Mouse (Mus musculus) liver, adult 2 months (tissue): ENCODE measurements at regions not wholly inside any gene's neighbourhood (a gene's known extent, or its start where the extent isn't known, plus 50 kb on each side); places are given as distances from the start of the nearest gene placed in this dataset.
"Not testable (repeated sequence)": the region's sequence is repeated elsewhere in the genome, so short reads cannot be mapped to it uniquely, and the experiment has no call there.

Source experiments
- DNase-seq: peaks from one replicate; pipeline ENCODE4 v3.0.0-alpha.2; 2011; ENCODE audit warnings: low read depth, low spot score; ENCODE audit errors: extremely low read depth
- H3K27ac ChIP-seq: fragments of 200-500 bp; replicated peaks from 2 replicates; pipeline ENCODE4 v1.5.1; 2012; ENCODE audit warnings: low read depth, mild to moderate bottlenecking, control low read depth, inconsistent platforms, low read length; ENCODE audit not compliant: insufficient read depth
- H3K27me3 ChIP-seq: fragments of 200-500 bp; 2 replicates; pipeline ENCODE4 v1.6.1; 2012; ENCODE audit warnings: mild to moderate bottlenecking, moderate library complexity, low read length, inconsistent platforms; ENCODE audit not compliant: control insufficient read depth, insufficient read depth
- H3K36me3 ChIP-seq: fragments of 200-500 bp; 2 replicates; pipeline ENCODE4 v1.6.1; 2012; ENCODE audit warnings: low read length, inconsistent platforms; ENCODE audit not compliant: control insufficient read depth, insufficient read depth
- H3K4me1 ChIP-seq: fragments of 200-500 bp; 2 replicates; pipeline ENCODE4 v1.6.1; 2011; ENCODE audit warnings: low read length; ENCODE audit not compliant: control insufficient read depth, insufficient read depth
- H3K4me3 ChIP-seq: fragments of 200-500 bp; 2 replicates; pipeline ENCODE4 v1.5.1; 2011; ENCODE audit warnings: low read depth, mild to moderate bottlenecking, control low read depth, low read length, moderate library complexity; ENCODE audit not compliant: insufficient read depth
- H3K79me2 ChIP-seq: fragments of 200-500 bp; 2 replicates; pipeline ENCODE4 v1.6.1; 2012; ENCODE audit warnings: inconsistent platforms, mild to moderate bottlenecking, low read length, moderate library complexity; ENCODE audit not compliant: control insufficient read depth, insufficient read depth
- H3K9ac ChIP-seq: fragments of 200-500 bp; 2 replicates; pipeline ENCODE4 v1.6.1; 2012; ENCODE audit warnings: low read depth, mild to moderate bottlenecking, control low read depth, inconsistent platforms, low read length
- CTCF ChIP-seq: fragments of 200-500 bp; IDR thresholded peaks from 2 replicates; pipeline ENCODE4 v1.5.1; 2011; ENCODE audit warnings: low read depth, low read length, control low read depth
- POLR2A ChIP-seq: fragments of 200-500 bp; IDR thresholded peaks from 2 replicates; pipeline ENCODE4 v1.6.1; 2011; ENCODE audit warnings: low read length, control low read depth; ENCODE audit not compliant: insufficient read depth; ENCODE audit errors: extremely low read depth
- WGBS: fragments of 180-500 bp; shearing (Covaris S2); methylation state at CpG from one replicate; pipeline ENCODE4 v1.1.7; 2018; 5-methylcytosine and 5-hydroxymethylcytosine counted together

DNA sequence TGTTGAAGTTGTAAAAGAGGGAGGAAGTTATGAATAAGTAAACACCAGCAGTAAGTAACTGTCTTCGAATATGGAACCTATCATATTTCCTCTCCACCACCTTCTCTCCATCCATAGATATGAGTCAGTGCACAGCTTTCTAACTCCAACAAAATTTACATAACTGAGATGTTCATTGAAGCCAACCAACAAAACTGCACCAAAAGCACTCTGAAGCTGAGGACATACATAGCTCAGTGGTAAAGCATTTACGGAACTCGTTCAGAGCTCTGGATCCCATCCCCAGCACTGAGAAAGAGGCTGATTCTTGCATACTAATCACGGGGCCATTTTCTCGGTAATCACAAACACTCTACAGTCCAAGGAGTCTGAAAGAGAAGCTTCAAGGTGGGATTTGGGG, 273.1 kb downstream of the Dad1 start:
- no peak overlapping the region for H3K4me3 ChIP-seq
- no peaks in the 10 kb centered on the region for H3K4me1 ChIP-seq
- DNase-seq: no peak
- H3K27ac ChIP-seq: no peak overlapping the region
- H3K79me2 ChIP-seq: no peaks in the 10 kb centered on the region
- TF ChIP-seq POLR2A (no peak), CTCF (no peak)
- WGBS: 69% methylated on average over 5 of the region's 5 CpGs
- no peaks in the 10 kb centered on the region for H3K27me3 ChIP-seq
- no peak overlapping the region for H3K9ac ChIP-seq
- no peaks in the 10 kb centered on the region for H3K36me3 ChIP-seq

DNA sequence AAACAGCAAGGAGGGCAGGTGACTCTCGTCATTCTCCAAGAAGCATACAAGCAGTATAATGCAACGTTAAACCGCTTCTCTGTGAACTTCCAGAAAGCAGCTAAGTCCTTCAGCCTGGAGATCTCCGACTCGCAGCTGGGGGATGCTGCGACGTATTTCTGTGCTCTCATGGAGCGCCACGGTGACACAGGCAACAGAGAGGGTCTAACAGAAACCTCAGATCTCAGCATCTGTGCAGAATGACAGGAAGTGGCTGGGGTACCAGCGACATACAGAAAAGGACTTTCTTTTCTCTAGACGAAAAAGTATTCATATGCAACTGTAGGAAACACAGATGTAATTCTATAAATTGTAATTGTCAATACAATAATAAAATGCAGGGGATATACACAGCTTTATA, 292.5 kb downstream of the Dad1 start:
- H3K4me3 ChIP-seq, H3K27ac ChIP-seq, H3K36me3 ChIP-seq, DNase-seq, H3K27me3 ChIP-seq, H3K9ac ChIP-seq, H3K4me1 ChIP-seq, H3K79me2 ChIP-seq: not testable (repeated sequence)
- 72% methylated on average over 11 of the region's 11 CpGs for WGBS

DNA sequence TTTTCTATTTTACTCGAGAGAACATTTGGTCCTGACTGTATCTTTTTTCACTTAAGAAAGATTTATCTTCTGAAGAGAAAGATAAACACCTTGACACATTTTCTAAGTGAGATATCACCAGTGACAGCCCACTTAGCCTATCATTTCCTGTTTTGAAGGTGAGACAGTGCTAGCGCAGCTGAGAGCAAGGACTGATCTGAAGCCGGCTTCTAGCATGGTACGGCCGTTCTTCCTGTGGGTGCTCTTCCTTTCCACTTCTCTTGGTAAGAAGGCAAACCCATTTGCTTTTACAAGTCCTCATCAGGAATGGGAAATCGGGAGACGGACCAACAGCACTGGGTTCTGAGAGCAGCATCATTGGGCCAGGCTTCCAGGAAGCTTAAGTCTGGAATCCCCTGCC, 293.1 kb downstream of the Dad1 start:
- no peak for DNase-seq
- 70% methylated on average over 7 of the region's 7 CpGs for WGBS
- H3K27ac ChIP-seq: no peak overlapping the region

DNA sequence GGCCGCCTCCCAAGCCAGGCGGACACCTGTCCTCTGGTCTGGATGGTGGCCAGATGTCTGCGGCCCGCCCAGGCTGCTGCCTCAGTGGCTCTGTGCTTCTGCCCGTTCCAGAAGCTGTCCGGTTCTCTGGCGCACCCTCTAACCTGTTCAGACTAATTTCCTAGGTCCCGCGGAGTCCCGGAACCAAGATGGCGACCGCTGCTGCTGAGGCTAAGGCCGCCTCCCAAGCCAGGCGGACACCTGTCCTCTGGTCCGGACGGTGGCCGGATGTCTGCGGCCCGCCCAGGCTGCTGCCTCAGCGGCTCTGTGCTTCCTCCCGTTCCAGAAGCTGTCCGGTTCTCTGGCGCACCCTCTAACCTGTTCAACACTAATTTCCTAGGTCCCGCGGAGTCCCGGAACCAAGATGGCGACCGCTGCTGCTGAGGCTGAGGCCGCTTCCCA, 318.1 kb downstream of the Dad1 start:
- not testable (repeated sequence) for DNase-seq, H3K27me3 ChIP-seq, H3K9ac ChIP-seq, H3K4me3 ChIP-seq, H3K27ac ChIP-seq, H3K4me1 ChIP-seq, H3K36me3 ChIP-seq, H3K79me2 ChIP-seq
- 93% methylated on average over 29 of the region's 29 CpGs for WGBS

More for the DNA sequence above, 293.1 kb downstream of the Dad1 start:
- TF ChIP-seq POLR2A (no peak), CTCF (no peak)
- no peaks in the 10 kb centered on the region for H3K4me1 ChIP-seq
- H3K36me3 ChIP-seq: no peaks in the 10 kb centered on the region
- H3K27me3 ChIP-seq: no peaks in the 10 kb centered on the region
- H3K9ac ChIP-seq: no peak overlapping the region
- H3K79me2 ChIP-seq: no peaks in the 10 kb centered on the region
- H3K4me3 ChIP-seq: no peak overlapping the region

DNA sequence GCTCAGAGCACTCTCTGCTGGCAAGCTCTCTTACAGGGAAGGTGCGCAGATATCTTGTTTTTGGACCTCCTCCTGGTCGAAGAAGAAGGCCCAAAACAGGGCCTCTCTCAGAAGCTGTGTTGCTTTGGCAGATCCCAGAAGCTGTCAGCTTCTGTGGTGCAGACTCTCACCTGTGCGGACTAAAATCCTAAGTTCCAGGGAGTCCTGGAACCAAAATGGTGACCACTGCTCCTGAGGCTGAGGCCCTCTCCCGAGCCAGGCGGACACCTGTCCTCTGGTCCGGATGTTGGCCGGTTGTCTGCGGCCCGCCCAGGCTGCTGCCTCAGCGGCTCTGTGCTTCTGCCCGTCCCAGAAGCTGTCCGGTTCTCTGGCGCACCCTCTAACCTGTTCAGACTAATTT, 318.6 kb downstream of the Dad1 start:
- H3K4me3 ChIP-seq, DNase-seq, H3K27me3 ChIP-seq, H3K4me1 ChIP-seq, H3K9ac ChIP-seq, H3K79me2 ChIP-seq, H3K27ac ChIP-seq, H3K36me3 ChIP-seq: not testable (repeated sequence)
- 91% methylated on average over 11 of the region's 13 CpGs for WGBS

DNA sequence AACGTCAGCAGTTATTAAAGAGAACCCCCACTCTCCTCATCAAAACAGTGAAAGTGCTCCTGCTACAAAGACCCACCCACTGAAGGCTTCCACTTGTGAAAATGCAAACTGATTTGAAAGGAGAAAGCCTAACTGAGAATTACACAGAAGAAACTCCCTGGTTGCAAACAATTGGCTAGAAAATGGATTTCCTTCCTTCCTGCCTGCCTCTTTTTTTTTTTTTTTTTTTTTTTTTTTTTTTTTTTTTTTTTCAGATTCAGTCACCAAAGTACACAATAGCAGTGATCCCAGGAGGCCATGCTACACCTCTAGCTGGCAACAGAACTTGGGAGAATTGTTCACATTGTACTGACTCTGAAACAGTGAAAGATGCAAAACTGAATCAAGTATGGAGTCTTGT, 343.0 kb downstream of the Dad1 start:
- Histone ChIP-seq H3K4me3 (no peak overlapping the region), H3K27me3 (no peaks in the 10 kb centered on the region), H3K4me1 (no peaks in the 10 kb centered on the region), H3K79me2 (no peaks in the 10 kb centered on the region), H3K9ac (no peak overlapping the region), H3K27ac (no peak overlapping the region), H3K36me3 (no peaks in the 10 kb centered on the region)
- no peak for DNase-seq
- no peak for TF ChIP-seq CTCF
- no peak for TF ChIP-seq POLR2A
- WGBS: 66% methylated on average over 1 of the region's 1 CpGs

DNA sequence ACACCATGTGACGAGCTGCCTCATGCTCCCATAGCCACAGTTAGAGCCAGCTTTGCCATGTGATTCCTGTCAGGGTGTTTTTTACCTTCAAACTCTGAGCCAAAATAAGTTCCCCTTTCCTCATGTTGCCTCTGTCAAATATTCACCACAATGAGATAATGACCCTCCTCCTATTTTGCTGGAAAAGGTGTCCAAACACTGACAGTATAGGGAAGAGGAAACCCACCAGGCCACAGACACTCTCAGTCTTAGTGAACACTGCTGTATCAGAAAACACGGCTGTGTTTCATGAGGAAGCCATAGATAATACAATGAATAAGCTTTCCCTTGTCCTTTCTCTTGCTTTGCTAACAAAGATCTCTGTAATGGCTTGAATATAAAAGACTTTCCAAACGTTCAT, 349.3 kb downstream of the Dad1 start:
- H3K36me3 ChIP-seq: no peaks in the 10 kb centered on the region
- no peak for DNase-seq
- no peaks in the 10 kb centered on the region for H3K4me1 ChIP-seq
- H3K27me3 ChIP-seq: no peaks in the 10 kb centered on the region
- 53% methylated on average over 3 of the region's 3 CpGs for WGBS
- H3K27ac ChIP-seq: no peak overlapping the region
- no peak overlapping the region for H3K9ac ChIP-seq
- TF ChIP-seq POLR2A: no peak
- TF ChIP-seq CTCF: no peak
- no peaks in the 10 kb centered on the region for H3K79me2 ChIP-seq
- H3K4me3 ChIP-seq: no peak overlapping the region
